Mouse (Mus musculus): ENCODE results near the gene Ush1c.
"Not testable (repeated sequence)": the region's sequence is repeated elsewhere in the genome, so short reads cannot be mapped to it uniquely, and the experiment has no call there.

DNA sequence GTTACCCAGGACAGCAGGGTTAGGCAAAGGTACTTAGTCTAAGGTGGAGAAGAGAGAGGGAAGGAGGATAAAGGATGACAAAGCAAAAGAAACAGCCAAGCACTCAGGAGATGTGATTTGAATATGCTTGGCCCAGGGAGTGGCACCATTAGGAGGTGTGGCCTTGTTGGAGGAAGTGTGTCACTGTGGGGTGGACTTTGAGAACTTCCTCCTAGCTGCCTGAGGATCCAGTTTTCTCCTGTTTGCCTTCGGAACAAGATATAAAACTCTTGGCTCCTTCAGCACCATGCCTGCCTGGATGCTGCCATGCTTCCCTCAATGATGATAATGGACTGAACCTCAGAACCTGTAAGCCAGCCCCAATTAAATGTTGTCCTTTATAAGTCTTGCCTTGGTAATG, 69.3 kb downstream of the Ush1c start:
- TF ChIP-seq CTCF (conservative IDR thresholded peaks at IDR 0.05 in 1 of 2, IDR thresholded peaks at IDR 0.05 in 1 of 2; ENCODE audit: low read depth in 2 of 2, low read length in 2 of 2); KAT2A (IDR thresholded peaks at IDR 0.05; ENCODE audit: insufficient replicate concordance, low read length); SMC3 (IDR thresholded peaks at IDR 0.05; ENCODE audit: low read depth, low read length); POLR2A (IDR thresholded peaks at IDR 0.05; ENCODE audit: low read depth, low read length); ELF1 (IDR thresholded peaks at IDR 0.05; ENCODE audit: low read depth, low read length); MXI1 (IDR thresholded peaks at IDR 0.05; ENCODE audit: low read depth, low read length); GABPA (IDR thresholded peaks at IDR 0.05; ENCODE audit: insufficient replicate concordance, low read depth, low read length); RAD21 (IDR thresholded peaks at IDR 0.05; ENCODE audit: low read depth, low read length); CHD1 (IDR thresholded peaks at IDR 0.05; ENCODE audit: low read depth, low read length); EP300 (IDR thresholded peaks at IDR 0.05; ENCODE audit: low read length); JUN (IDR thresholded peaks at IDR 0.05; ENCODE audit: insufficient read depth, low read depth, low read length); ZNF384 (IDR thresholded peaks at IDR 0.05; ENCODE audit: low read depth, low read length); TBP (conservative IDR thresholded peaks at IDR 0.05; ENCODE audit: low read depth, low read length): not testable (repeated sequence)

All from CH12.LX (cell line).